Mouse (Mus musculus): ENCODE measurements at regions not wholly inside any gene's neighbourhood (a gene's known extent, or its start where the extent isn't known, plus 50 kb on each side); places are given as distances from the start of the nearest gene placed in this dataset.

DNA sequence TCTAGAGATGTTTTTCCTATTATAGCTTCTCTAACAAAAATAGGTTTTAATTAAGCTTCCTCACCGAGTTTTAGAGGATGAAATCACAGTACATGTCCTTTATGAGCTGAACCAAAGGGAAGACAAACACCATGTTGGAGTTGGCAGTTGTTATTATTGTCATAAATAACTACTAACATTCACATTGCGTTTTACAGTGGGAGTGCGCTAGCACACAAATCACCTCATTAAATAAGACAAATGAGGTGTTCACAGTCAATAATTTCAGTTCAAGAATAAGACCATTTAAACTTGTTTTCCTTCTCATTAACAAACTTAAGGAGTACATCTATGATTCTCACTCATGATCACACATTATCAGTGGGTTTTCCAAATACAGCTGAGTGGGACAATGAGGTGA lies 96.8 kb upstream of the Ccser1 start:
- Histone ChIP-seq H3K4me3 (ENCODE audit: insufficient read depth, low read depth, low read length) (no peak overlapping the region), H3K27me3 (replicated peaks; ENCODE audit: control insufficient read depth, insufficient read depth, low read length) (no peaks in the 10 kb centered on the region), H3K36me3 (ENCODE audit: control insufficient read depth, insufficient read depth, low read length) (no peaks in the 10 kb centered on the region), H3K4me1 (ENCODE audit: control insufficient read depth, insufficient read depth, low read length) (no peaks in the 10 kb centered on the region), H3K27ac (ENCODE audit: insufficient read depth, low read depth, low read length) (no peak overlapping the region)
- no peak for DNase-seq
- WGBS = 35% methylated on average over 3 of the region's 3 CpGs
- TF ChIP-seq POLR2A (IDR thresholded peaks at IDR 0.05; ENCODE audit: low read depth, low read length) (no peak), CTCF (conservative IDR thresholded peaks at IDR 0.05; ENCODE audit: insufficient read depth, insufficient read length, low read depth, low read length) (no peak)

DNA sequence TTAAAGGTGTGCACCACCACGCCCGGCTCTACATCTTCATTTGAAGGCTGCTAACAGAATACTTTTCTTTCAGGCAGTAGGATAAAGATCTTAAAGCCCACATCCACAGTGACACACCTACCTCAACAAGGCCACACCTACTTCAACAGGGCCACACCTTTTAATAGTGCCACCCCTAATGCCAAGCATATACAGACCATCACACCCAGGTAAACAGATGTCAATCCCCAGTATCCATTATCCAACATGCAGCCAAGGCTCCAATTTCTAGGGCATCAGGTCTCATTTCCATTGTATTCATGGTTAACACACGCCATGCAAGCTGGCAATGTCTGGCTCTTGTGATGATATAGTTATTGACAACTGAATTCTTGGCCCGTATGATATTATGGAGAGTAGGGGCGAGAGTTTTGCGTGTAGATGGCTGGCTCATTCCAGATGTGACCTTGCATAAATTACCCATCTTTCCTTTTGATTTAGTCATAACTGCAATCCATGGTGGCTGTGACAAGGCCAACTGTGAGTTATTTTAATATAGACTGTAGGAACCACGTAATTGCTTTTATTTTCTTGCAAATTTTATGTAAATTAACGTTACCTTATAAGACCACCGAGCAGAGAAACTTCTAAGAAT lies 80.7 kb upstream of the Ccser1 start:
- H3K27me3 ChIP-seq (replicated peaks; ENCODE audit: control insufficient read depth, insufficient read depth, low read length) = no peaks in the 10 kb centered on the region
- no peak for TF ChIP-seq CTCF (conservative IDR thresholded peaks at IDR 0.05; ENCODE audit: insufficient read depth, insufficient read length, low read depth, low read length)
- TF ChIP-seq POLR2A (IDR thresholded peaks at IDR 0.05; ENCODE audit: low read depth, low read length) = no peak
- 67% methylated on average over 9 of the region's 9 CpGs for WGBS
- no peak overlapping the region for H3K27ac ChIP-seq (ENCODE audit: insufficient read depth, low read depth, low read length)
- DNase-seq = no peak
- H3K4me3 ChIP-seq (ENCODE audit: insufficient read depth, low read depth, low read length) = no peak overlapping the region
- H3K36me3 ChIP-seq (ENCODE audit: control insufficient read depth, insufficient read depth, low read length) = no peaks in the 10 kb centered on the region
- no peaks in the 10 kb centered on the region for H3K4me1 ChIP-seq (ENCODE audit: control insufficient read depth, insufficient read depth, low read length)

DNA sequence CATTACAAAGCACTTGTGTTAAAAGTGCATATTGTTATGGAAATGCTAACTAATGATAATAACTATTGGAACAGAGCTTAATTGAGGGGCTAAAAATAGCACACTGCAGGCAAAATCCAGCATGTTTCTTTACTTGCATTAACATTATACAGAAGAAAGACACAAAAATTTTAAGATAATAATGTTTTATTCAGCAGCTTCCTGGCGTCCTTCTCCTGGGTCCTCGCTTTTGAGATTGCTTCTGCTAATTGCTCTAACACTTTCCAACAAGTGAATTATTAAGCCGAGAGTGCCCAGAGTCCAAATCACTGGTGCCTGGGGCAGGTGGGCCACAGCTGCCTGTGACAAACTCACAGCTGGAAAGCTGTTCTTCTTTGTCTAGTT lies 80.2 kb upstream of the Ccser1 start:
- Histone ChIP-seq H3K27ac (ENCODE audit: insufficient read depth, low read depth, low read length) (no peak overlapping the region), H3K4me3 (ENCODE audit: insufficient read depth, low read depth, low read length) (no peak overlapping the region), H3K36me3 (ENCODE audit: control insufficient read depth, insufficient read depth, low read length) (no peaks in the 10 kb centered on the region), H3K27me3 (replicated peaks; ENCODE audit: control insufficient read depth, insufficient read depth, low read length) (no peaks in the 10 kb centered on the region), H3K4me1 (ENCODE audit: control insufficient read depth, insufficient read depth, low read length) (no peaks in the 10 kb centered on the region)
- TF ChIP-seq POLR2A (IDR thresholded peaks at IDR 0.05; ENCODE audit: low read depth, low read length) (no peak), CTCF (conservative IDR thresholded peaks at IDR 0.05; ENCODE audit: insufficient read depth, insufficient read length, low read depth, low read length) (no peak)
- 26% methylated on average over 3 of the region's 3 CpGs for WGBS
- DNase-seq = peak; percentile 77

DNA sequence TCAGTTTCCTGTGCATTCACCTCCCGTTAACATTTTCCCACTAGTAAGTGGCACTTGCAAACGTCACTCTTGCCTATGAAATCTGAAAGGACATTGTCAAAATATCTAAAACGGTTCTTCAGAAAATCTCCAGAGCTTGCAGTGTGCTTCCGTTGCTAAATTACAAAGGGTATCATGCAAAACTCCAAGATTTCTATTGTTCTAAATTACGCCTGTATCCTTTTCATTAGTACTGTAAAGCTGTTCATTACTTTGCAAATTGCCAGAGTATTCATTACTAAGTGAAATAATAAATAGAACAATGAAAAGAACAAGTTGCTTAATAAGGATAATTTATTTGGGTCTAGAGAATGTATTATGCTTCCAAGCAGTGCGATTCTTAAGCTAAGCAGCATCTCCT lies 78.2 kb upstream of the Ccser1 start:
- H3K4me3 ChIP-seq (ENCODE audit: insufficient read depth, low read depth, low read length) = no peak overlapping the region
- TF ChIP-seq POLR2A (IDR thresholded peaks at IDR 0.05; ENCODE audit: low read depth, low read length) = no peak
- no peak for TF ChIP-seq CTCF (conservative IDR thresholded peaks at IDR 0.05; ENCODE audit: insufficient read depth, insufficient read length, low read depth, low read length)

DNA sequence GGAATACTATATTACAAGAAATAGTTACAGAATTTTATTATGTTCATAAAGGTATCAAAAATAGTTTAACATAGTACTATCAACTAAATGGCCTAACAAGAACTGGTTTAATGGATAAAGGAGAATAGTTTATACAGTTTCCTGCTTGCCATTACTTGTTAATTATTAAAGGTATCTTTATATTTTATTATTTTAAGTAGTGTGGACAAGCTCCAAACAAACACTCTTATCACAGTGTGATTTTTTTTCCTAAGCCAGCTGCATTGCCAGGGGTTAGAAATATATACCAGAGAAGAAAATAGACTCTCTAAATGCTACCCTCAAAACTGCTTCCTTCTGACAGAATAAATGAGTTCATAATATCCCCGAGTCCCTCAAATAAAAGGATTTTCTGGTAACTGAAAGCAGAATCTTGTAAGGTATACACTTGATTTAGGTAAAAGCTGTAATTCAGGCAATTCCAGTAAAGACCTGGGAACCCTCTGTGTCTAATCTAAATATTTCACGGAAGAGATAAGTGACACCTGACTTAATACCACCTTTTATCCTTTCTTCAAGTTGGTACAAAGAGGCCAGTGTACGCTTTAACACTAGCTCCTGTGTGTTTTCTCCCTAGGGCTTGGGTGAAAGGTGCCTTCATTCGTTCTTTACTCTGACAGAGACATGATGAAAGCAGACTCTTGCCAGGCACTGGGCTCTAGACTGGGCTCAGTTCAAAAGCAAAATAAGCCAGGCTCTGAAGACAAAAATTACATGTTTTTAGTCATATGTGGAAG lies 76.5 kb upstream of the Ccser1 start:
- DNase-seq = no peak
- no peaks in the 10 kb centered on the region for H3K27me3 ChIP-seq (replicated peaks; ENCODE audit: control insufficient read depth, insufficient read depth, low read length)
- TF ChIP-seq CTCF (conservative IDR thresholded peaks at IDR 0.05; ENCODE audit: insufficient read depth, insufficient read length, low read depth, low read length) (no peak), POLR2A (IDR thresholded peaks at IDR 0.05; ENCODE audit: low read depth, low read length) (no peak)
- no peaks in the 10 kb centered on the region for H3K4me1 ChIP-seq (ENCODE audit: control insufficient read depth, insufficient read depth, low read length)
- WGBS = 76% methylated on average over 4 of the region's 4 CpGs
- H3K4me3 ChIP-seq (ENCODE audit: insufficient read depth, low read depth, low read length) = no peak overlapping the region
- H3K27ac ChIP-seq (ENCODE audit: insufficient read depth, low read depth, low read length) = no peak overlapping the region
- no peaks in the 10 kb centered on the region for H3K36me3 ChIP-seq (ENCODE audit: control insufficient read depth, insufficient read depth, low read length)

More for the DNA sequence above, 78.2 kb upstream of the Ccser1 start:
- Histone ChIP-seq H3K4me1 (ENCODE audit: control insufficient read depth, insufficient read depth, low read length) (no peaks in the 10 kb centered on the region), H3K36me3 (ENCODE audit: control insufficient read depth, insufficient read depth, low read length) (no peaks in the 10 kb centered on the region), H3K27ac (ENCODE audit: insufficient read depth, low read depth, low read length) (no peak overlapping the region), H3K27me3 (replicated peaks; ENCODE audit: control insufficient read depth, insufficient read depth, low read length) (no peaks in the 10 kb centered on the region)
- WGBS = 83% methylated on average over 6 of the region's 6 CpGs
- DNase-seq = no peak

DNA sequence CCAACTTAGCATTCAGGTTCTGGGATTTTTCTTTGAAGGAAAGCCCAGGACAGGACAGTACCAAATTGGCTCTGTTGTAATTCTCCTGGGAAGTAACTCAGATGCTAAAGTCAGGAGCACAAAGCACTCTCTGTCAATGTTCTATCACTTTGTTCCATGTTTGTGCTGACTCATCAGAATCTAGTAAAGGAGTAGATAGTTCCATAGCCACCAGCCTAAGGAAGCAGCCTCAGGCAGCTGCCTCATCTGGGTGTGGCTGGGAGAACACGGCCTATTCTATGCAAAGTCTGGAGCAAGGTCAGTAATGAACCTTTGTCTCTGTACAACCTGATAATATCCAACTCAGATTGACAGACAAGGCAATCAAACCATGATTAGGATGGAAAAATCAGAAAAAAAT lies 64.9 kb upstream of the Ccser1 start:
- H3K27me3 ChIP-seq (replicated peaks; ENCODE audit: control insufficient read depth, insufficient read depth, low read length) = no peaks in the 10 kb centered on the region
- no peak overlapping the region for H3K27ac ChIP-seq (ENCODE audit: insufficient read depth, low read depth, low read length)
- H3K4me1 ChIP-seq (ENCODE audit: control insufficient read depth, insufficient read depth, low read length) = no peaks in the 10 kb centered on the region
- no peak for DNase-seq
- no peak overlapping the region for H3K4me3 ChIP-seq (ENCODE audit: insufficient read depth, low read depth, low read length)
- 70% methylated on average over 1 of the region's 1 CpGs for WGBS
- no peaks in the 10 kb centered on the region for H3K36me3 ChIP-seq (ENCODE audit: control insufficient read depth, insufficient read depth, low read length)
- TF ChIP-seq POLR2A (IDR thresholded peaks at IDR 0.05; ENCODE audit: low read depth, low read length) (no peak), CTCF (conservative IDR thresholded peaks at IDR 0.05; ENCODE audit: insufficient read depth, insufficient read length, low read depth, low read length) (no peak)

DNA sequence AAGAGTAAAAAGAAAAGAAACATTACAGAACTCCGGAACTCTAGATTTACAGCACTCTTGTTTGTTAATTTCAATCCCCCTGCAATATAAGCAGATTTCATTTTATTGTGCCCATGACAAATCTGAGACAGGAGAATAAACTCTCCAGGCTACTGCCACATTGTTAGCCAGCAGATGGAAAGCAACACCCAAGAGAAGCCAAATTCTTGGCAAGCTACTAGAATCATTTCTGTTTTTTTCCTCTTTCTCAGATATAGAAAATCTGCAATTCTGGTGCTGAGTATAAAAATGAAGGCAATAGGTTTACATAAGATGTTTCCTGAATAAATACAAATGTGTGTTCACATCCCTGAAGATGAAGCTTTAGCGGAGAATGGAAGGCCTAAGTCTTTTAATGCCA lies 60.5 kb upstream of the Ccser1 start:
- no peak overlapping the region for H3K27ac ChIP-seq (ENCODE audit: insufficient read depth, low read depth, low read length)
- TF ChIP-seq POLR2A (IDR thresholded peaks at IDR 0.05; ENCODE audit: low read depth, low read length) (no peak), CTCF (conservative IDR thresholded peaks at IDR 0.05; ENCODE audit: insufficient read depth, insufficient read length, low read depth, low read length) (no peak)
- H3K36me3 ChIP-seq (ENCODE audit: control insufficient read depth, insufficient read depth, low read length) = no peaks in the 10 kb centered on the region
- no peak for DNase-seq
- 76% methylated on average over 2 of the region's 2 CpGs for WGBS
- no peaks in the 10 kb centered on the region for H3K27me3 ChIP-seq (replicated peaks; ENCODE audit: control insufficient read depth, insufficient read depth, low read length)
- H3K4me3 ChIP-seq (ENCODE audit: insufficient read depth, low read depth, low read length) = no peak overlapping the region
- no peaks in the 10 kb centered on the region for H3K4me1 ChIP-seq (ENCODE audit: control insufficient read depth, insufficient read depth, low read length)

Measured in kidney, adult 2 months (tissue).